Mouse (Mus musculus) left cerebral cortex, adult 8-10 months (tissue): ENCODE results near the gene Rbm47. TPM values are rescaled to one million over a fixed set of nuclear protein-coding genes. Genes with fewer than 3 reads are reported as not detected.

ENCODE experiments used
- DNase-seq, 2 experiments: peaks; one replicate each; pipeline ENCODE4 v3.0.0; 2022; ENCODE audit warnings: low spot score in 2 of 2
- total RNA-seq, 4 experiments: library from RNA; stranded (reverse); gene quantifications; 2 replicates each; pipeline ENCODE4 v1.2.4; 2022

Gene Rbm47
- total RNA-seq, 4 experiments from 2014 or later: 0.70 to 3.3 (median 1.9) TPM

GRCm38 (mm10) chr5:66086952-66087351 lies 86.0 kb downstream of the Rbm47 start:
- DNase-seq: no peak

DNA sequence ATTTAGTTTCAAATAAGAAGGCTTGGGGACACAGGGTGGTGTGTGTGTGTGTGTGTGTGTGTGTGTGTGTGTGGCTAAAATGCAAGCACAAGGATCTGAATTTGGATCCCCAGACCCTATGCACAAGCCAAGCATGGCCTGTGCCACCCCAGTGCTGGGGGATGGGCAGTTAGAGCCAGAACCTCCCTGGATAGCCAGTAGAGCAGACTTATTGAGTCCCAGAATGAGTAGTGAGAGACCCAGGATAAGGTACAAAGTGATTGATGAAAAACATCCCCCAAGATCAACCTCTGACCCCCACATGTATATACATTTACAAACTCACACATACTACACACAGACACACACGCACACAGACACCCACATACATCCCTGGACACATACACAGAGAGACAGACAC lies 86.6 kb downstream of the Rbm47 start:
- no peak for DNase-seq

- DNase-seq: no peak
These were observed 87.4 kb downstream of the Rbm47 start for GRCm38 (mm10) chr5:66085478-66085877.

DNA sequence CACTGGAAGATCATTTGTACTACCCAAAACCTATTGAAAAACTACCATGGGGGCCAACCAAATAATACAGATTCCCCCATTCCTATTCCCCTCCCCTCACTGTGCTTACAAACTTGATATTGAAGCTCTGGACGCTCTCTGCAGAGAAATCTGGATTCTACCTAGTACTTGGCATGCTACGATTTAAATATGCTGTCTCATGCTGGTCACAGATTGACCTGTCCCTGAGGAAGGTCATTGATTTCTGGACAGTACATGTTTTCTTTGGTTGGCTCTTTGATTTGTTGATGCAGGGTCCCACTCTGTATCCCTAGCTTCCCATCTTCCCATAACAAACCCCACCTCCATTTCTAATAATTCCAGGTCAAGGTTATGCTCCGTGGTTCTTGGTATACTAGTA lies 88.4 kb downstream of the Rbm47 start:
- DNase-seq: no peak

- DNase-seq: peak in 1 of 2 experiments; percentile 17
These were observed 89.6 kb downstream of the Rbm47 start for GRCm38 (mm10) chr5:66083350-66083749.

- DNase-seq: no peak
These were observed 90.7 kb downstream of the Rbm47 start for GRCm38 (mm10) chr5:66082229-66082572.

DNA sequence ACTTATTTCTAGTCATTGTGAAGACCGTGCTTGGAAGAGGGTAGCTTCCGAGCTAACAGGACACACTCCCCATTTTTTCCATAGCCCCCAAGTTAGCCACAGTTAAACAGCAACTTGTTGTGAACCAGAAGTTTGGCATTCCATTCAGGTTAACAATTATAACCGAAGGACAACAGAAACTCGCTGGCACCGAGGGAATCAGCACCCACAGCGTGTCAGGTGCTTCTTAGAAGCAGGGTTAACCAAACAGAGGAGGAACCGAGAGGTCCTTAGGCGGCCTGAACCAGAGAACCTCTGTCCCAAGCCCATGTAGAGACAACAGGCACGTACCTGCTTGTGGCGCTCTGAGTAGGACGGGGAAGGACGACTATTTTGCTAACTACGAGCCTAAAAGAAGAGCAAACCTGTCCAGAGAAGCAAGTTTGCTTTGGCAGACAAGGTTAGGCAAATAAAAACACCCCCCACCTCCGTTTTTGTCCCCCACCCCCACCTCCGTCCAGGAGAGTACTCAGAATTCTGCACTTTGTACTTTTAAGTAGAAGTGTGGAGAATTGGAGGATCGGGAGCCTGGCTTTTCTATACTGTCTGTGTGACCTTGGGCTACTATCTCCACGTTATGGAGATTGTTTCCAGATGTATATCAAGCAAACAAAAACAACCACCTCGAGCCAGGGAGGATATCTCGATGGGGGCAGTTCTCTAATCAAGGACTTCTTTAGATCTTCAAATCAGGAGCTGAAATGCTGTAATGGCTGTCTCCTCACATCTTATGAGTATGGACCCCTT lies 91.3 kb downstream of the Rbm47 start:
- DNase-seq: no peak

GRCm38 (mm10) chr5:66080529-66081220 lies 92.2 kb downstream of the Rbm47 start:
- DNase-seq: no peak

DNA sequence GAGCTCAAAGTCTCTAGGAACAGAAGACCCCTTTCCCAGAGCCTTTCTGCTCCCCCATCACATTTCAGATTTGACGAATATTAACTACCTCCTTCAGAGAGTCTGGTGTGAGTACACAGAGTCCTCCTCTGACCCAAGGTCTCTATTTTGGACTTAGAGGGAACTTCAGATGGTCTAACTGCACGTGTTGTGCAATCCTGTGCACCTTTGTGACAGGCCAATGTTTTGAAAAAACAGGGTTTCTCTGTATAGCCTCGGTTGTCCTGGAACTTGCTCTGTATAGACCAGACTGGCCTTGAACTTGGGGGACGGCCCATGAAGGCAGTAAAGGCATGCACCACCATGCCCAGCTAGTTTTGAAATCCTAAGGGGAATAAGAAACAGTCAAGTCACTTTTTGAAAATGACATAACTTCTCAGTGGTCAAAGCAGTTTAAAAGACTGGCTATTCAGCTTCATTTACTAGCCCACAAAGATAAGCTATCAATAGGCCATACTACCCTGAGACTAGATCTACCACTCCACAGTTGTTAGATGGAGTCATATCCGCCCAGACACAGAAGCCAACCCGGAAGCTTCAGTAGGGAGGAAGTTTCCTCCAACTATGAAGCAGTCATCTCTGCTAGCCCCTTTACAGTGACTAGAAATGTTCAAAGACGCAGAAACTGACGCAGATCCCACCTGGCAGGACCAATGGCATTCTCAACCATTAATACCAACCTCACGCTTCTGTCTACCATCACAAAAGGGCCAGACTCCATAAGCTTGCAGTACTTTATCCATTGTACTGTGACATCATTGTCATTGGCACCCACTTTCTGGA lies 93.3 kb downstream of the Rbm47 start:
- DNase-seq: no peak

DNA sequence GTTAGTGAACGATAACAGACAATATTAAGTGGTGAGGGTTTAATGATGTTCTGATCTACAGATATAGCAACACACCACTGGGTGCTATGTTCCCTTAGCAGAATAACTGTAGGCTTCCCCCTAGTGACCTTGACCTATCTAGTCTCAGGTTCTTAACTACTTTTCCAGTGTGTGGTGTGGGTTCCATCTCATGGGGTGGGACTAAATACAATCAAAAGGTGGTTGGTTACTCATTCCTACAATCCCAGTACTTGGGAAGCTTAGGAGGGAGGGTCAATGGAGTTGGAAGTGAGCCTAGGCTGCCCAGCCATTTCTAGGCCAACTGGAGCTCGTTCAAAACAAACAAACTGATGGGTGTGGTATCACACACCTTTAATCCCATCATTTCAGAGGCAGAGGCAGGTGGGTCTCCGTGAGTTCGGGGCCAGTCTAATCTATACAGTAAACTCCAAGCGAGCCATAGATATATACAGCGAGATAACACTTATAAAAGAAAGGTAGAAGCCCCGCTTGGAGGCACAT lies 94.4 kb downstream of the Rbm47 start:
- DNase-seq: no peak

DNA sequence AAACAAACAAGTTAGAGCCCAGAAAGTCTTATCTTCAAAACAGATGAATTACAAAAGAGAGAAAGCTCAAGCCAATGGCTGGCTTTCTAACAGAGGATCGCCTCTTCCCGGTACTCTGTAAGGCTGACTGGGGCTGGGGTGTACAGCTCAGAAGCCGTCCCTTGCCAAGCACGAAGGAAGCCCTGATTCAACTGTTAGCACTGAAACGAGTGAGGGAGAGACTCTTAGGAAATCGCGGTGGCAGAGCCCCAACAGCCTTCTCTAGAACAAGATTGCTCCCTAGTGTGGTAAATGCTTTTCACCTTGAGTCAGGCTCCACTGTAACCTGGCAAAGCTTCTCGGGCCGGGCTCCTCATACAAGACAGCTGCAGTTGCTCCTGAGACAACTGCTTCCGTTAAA lies 95.5 kb downstream of the Rbm47 start:
- DNase-seq: no peak

DNA sequence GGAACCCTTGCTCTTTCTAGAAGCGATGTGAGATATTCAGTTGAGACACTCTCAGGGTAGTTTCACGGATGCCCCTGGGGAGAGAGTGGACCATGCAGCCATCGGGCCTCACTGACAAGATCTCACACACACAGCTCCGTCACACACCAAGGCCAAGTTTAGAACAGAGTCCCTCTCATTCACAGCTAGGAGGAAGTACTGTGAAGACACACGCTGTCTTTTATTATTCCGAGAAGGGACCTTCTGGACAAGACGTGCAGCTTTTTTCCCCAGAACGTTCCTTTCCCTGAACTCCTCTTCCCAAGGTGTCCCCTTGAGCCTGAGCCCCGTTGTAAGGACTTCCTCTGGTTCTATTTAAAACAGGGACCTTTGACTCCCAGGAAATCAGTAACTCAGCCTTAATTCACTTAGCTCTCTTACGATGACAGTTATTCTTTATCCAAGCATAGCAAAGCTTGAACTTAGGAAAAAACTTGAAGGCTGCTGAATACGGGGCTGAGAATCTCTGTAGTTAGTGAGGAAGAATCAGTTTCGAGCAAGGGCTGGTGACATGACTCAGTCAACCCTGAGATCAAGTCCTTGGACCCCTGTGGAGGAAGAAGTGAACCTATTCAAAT lies 96.1 kb downstream of the Rbm47 start:
- no peak for DNase-seq

GRCm38 (mm10) chr5:66075906-66076305 lies 97.0 kb downstream of the Rbm47 start:
- no peak for DNase-seq

- no peak for DNase-seq
These were observed 97.9 kb downstream of the Rbm47 start for GRCm38 (mm10) chr5:66075032-66075488.

DNA sequence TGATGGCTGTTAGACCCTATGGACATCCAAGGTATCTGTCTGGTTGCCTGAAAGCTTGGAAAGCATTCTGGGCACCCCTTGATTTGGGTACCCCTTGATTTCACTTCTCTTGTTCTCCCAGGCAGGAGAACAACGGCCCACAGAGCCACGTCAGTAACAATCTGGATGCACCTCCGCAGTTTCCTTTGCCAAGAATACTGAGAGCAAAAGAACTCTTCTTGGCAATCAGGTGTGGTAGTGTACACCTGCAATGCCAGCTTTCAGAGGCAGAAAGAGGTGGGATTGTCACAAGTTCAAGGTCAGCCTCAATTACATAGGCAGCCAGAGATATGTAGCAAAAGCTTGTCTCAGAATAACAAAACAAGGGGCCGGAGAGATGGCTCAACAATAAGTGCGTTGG lies 98.7 kb downstream of the Rbm47 start:
- no peak for DNase-seq

DNA sequence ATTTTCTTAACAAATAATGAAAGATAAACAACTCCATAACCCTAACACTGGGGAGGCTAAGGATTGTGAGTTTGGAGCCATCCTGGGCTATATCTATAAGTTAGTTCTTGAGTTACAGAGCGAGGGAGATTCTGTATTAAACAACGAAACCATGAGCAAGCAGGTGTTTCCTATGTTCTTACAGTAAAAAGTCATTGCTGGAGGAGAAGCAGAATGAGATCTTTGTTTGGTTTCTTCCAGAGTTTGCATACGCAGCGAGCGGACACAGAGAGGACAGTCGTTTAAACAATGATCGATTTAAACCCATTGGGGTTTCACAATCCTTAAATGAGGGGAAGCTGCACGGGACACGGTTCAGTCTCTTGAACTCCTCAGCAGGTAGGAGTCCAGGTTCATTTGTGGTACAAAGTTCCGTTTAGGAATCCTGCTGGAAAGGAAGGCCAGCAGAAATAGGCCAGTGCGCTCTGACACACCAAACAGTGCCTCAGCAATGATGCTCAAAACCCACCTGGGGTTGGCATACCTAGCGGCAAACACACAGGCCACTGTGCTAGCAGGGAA lies 99.2 kb downstream of the Rbm47 start:
- no peak for DNase-seq

GRCm38 (mm10) chr5:66071722-66072121 lies 101.2 kb downstream of the Rbm47 start:
- DNase-seq: no peak

DNA sequence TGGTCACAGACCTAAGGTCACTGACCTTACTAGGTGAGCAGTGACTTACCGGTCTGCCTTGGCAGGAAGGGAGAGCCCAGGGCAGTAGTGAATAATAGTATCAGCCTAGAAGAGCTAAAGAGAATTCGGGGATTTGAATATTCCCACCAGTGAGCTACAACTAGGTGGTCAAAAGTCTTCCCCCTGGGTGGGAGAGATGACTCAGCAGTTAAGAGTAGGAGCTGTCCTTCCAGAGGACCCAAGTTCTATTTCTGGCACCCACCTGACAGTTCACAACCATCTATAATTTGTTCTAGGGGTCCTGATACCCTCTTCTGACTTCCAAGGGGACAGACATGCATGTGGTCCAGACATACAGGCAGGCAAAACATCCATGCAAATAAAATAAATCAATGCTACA lies 102.6 kb downstream of the Rbm47 start:
- DNase-seq: no peak

DNA sequence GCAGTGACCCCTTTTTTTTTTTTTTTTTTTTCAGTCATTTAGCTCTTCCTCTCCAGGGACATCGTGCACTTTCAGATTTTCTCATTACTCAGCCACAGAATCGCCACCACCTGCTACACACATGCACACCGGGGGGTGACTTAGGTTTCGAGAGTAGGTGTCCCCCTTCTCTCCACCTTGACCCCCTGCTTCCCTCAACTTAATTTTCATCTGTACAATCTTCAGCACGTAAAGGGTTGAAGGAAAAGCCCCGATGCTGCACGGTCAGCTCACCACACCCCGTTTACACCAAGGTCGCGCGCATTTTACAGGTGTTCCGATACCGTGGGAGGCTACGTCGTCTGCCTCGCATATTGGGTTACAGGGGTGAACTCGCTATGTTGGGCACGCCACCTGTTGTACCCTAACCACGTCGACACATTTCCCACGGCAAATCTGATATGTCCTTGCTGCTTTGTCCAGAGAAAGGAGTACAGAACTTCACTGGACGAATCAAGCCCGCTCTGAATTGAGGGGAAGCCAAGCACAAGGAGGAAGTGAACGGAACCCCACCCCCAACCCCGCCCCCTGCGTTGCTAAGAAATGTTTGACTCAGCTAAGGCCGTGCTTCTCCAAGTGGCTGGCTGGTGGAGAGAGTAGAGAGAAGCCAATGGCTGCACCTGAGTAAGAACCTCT lies 103.3 kb downstream of the Rbm47 start:
- DNase-seq: no peak

GRCm38 (mm10) chr5:66069133-66069469 lies 103.8 kb downstream of the Rbm47 start:
- DNase-seq: no peak
